Mouse (Mus musculus): ENCODE results near the gene Catsperd.

The Catsperd gene

DNA sequence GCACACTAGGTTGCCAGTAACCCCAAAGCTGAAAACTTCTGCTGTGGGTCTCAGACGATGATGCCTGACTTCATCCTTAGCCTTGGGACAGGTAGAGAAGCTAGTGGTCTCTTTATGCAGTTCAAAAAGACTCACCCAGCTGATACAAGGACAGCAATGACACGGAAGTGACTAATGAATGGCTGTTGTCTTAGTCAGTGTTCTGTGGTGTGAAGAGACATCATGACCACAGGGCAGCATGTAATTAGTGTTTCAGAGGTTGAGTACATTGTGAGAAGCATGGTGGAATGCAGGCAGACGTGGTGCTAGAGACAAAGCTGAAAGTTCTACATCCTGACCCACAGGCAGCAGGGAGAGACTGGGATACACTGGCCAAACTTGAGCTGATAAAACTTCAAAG, 39.6 kb downstream of the Catsperd start:
- no peak for DNase-seq

DNA sequence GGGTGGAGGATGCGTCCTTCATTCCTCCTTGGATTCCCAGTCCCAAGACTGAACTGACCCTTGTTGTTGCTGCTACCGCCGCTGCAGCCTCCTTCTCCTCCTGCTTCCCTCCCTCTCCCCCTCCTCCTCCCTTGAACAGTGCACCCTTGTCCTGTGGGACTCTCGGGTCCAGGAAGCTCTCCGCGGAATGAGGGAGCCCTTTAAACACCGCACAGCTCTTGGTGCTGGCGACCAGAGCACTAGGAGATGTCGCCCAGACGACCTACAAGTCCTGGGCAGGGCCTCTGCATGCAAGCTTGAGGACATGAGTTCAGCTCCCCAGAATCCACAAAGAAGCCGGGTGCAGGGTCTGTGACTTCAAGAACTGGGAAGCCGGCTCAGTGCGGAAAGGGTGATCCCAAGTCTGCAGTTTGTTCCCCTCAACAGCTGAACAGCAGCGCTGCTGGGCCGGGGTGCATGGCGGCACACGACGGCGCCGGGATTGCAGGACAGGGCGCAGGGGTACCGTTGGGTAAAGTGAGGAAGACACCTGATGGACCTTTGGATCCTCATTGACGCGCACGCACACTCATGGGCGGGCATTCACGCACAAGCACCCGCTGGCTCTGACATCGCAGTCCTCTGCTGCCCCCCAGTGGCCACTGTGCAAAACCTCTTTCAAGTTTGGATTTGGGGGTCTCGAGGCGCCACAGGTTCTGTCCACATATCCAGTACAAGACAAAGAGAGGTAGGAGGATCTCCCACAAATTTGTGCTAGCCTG, 40.6 kb downstream of the Catsperd start:
- peak; percentile 85 for DNase-seq

DNA sequence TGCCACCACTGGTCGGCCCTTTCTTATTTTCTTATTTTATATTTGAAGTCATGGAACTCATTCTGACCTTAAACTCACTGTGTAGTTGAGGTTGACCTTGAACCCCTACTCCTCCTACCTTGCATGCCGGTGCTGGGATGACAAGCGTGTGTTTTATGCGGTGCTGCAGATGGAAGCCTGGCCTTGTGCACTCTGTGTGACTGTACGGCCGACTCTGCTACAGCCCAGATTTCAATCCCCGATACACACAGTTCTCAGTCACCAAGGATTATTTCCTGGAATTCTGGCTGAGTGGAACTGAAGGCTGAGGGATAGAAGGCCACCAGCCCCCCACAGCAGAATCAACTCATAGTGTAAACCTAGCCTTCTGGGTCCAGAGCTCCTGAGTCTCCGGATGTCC, 41.8 kb downstream of the Catsperd start:
- no peak for DNase-seq

DNA sequence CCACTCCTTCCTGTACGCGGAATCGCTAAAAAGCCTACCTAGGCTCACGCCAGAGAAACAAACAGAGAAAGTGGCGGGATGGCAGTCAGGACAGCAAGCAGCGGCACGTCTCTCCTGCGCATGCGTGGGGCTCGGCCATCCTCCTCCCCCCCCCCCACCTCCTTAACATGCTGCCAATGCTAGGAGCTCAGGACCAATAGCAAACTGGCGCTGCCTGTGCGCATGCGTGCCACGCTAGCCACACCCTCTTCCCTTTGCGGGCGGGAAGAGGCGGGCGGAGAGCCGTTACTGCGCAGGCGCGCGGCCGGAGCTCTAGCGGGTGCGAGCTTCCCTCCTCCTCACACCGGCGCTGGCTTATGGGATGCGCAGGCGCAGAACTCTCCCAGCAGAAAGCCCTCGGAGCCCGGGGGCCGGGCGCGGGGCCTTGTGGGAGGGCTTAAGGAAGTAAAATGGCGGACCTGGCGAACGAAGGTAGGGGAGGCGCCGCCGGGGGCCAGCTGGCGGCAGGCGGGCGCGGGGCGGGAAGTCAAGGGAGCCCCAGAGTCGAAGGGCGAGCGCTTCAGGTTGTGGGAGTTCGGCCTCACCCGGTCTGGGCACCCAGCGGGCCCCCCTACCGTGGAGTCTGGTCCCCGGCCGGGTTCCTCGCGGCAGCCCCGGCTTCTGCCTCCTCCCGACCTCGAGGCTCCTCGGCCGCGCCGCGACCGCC, 45.2 kb downstream of the Catsperd start, which contains the start of gene Ranbp3:
Gene Ranbp3, plus strand, starts transcription at position 354 of the 706 bp plus-strand sequence.
- peak; percentile 97 for DNase-seq

DNA sequence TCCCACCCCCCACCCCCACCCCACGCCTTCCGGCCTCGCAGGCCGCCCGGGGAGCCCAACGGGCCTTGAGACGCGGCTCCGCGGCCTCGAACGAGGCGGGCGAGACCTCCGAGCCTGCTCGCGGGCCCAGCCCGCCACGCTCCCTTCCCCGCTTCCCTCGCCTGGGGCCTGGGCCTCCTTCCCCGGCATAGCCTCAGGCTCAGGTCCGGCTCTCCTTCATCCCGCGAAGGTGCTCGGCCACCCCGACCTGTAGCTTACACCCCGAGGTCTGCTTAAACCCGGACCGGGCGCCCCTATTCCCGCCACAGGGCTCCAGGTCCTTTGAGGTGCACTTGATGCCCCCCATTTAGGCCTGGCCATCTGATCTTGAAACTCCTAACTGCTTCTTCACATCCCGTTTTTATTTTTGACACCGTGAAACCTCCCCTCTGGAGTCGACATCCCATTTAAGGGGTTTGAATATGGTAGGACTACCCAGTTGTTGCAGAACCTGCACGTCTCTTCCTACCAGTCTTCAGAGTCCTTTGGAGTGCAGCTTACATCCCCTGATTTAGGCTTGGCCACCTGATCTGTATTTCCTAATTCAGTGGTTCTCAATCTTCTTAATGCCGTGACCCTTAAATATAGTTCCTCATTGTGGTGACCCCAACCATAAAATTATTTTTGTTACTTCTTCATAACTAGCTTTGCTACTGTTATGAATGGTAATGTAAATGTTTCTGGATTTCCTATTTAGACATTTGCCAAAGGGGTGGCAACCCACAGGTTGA, 45.9 kb downstream of the Catsperd start:
- no peak for DNase-seq

DNA sequence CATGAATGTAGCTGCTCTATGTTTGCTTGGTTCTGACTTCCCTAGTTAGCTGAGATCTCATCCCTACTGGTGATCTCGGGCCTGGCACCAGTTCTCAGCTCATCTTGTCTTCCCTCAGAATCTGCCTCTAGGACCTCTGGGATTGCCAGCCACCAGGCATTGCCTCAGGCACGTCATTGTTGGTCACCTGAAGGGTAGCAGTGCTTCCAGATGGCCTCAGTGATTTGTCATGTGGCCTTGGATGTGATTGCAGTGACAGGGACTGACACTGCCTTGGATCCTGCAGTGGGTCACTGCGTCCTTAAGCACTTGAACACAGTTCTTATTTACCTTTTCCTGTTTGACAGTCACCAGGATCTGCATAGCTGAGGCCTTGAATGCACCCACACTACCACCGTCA, 53.8 kb downstream of the Catsperd start:
- no peak for DNase-seq

DNA sequence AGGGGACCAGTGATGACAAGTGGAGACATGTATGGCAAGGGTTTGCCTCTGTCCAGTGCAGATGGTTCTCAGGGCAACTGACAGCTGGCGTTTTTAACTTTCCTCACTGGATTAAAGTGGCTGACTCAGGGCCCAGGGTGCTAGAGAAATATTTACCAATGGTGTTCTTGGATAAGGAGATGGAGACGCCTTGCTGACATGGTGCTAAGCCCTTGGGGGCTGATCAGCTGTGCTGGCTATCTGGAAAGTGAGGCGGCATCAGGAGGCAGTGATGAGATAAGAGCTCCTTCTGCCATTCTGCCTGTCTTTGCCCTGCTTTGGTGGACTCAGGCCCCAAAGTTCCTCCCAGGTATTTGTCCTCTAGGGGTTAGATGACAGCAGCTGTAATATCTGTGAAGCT, 54.9 kb downstream of the Catsperd start:
- no peak for DNase-seq

DNA sequence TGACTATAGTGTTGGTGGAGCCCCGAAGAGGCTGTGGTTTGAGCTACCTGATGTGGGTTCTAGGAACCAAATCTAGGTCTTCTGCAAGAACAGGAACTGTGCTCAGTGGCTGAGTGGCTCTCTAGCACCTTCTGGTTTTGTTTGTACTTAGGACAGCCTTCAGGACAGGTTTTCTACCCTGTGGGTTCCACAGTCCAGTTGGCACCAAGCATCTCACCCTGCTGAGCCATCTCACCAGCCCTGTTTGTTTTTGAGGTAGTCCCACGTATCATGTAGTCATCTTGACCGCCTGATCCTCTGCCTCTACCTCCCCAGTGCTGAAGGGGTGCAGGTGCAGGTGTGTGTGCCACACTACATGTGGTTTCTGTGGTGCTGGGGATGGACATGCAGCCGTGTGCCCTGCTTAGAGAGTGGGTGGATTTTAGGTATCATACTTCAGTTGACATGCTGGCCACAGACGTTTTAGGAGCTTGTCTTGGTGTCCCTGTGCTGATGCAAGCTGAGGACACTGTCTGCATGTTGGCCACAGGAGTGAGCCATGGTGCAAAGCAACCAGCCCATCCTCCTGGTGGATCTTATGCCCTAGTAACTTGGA, 55.7 kb downstream of the Catsperd start:
- DNase-seq = no peak

DNA sequence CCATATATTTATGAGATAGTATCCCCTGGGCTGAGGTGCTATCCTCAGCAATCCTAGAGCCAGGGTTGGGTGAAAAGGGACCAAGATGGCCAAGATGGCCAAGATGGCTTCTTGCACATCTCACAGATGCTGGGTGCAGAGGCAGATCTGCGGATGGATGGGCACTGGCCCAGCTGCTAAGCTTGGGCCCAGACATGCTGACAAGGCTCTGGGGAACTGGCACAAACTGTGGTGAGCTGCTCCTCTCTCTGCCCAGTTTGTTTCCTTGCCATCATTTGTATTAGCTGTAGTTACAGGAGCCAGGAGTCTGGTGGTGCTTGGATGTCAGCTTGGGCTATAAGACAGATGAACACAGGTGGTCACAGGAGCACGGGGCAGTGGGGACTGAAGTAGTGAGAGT, 56.7 kb downstream of the Catsperd start:
- no peak for DNase-seq

DNA sequence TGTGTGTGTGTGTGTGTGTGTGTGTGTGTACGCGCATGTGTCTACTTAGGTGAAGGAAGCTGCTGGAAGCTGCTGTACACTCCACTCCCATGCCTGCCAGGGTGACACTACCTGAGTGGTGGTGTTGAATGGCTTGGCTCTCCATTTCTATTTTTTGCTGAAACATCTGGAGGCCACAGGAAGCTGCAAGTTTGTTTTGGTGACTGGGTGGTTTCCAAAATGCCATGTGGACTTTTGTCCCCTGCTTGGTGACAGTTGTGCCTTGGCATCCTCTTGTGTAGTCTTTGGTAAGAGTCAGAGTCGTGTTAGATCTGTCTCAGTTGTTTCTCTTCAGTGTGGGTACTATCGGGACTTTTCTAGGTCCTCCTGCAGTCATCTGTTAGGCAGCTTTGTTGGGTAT, 58.9 kb downstream of the Catsperd start:
- no peak for DNase-seq

DNA sequence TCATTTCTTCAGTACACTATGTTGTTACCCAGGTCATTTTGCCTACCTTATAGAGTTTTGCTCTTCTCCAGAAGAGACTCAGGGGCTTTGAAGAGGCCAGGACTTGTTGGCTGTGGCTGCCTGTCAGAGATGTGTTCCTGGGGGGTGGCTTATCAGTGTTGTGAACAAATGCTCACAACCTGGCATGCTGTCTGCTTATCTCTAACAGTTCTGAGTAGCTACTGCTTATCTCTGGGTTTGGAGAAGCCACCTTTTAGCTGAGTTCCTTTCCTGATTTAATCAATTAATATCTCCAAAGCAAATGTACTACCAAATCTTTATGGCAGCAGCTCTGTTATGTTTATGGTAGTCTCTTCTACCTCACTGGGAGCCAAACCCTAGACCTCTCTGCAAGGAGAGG, 60.1 kb downstream of the Catsperd start:
- DNase-seq = no peak

DNA sequence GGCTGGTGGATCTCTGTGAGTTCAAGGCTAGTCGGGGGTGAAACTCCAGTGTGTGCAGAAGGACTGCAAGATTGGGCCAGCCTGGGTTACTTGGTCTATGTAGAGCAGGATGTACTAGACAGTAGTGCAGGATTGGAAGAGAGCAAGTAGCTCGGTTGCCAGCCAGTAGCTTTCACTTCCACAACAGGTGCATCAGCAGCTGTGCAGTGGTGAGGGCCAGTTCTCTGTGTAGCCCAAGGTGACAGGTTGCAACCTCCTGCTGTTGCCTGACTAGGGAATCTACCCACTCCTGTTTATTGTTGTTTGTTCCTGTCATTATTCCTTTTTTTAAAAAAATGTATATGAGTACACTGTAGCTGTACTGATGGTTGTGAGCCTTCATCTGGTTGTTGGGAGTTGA, 60.7 kb downstream of the Catsperd start:
- DNase-seq = no peak

DNA sequence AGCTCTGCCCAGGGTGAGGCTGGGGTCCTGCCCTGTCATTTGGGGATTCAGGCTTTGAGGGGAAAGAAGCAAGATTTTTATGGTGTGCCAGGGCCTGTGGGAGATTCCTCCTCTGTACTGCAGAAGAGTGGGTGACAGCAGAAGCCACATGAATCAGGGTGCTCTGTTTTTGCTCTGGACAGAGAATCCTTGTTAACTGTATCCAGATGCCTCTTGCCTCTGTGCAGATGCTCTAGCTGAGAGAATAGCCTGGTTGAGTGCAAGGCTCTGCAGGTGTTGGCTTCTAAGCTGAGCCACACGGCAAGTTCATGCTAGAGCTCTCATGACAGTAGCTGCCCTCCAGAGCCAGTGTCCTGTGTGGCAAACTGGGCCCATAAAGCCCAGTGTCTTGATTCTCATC, 65.5 kb downstream of the Catsperd start:
- no peak for DNase-seq

DNA sequence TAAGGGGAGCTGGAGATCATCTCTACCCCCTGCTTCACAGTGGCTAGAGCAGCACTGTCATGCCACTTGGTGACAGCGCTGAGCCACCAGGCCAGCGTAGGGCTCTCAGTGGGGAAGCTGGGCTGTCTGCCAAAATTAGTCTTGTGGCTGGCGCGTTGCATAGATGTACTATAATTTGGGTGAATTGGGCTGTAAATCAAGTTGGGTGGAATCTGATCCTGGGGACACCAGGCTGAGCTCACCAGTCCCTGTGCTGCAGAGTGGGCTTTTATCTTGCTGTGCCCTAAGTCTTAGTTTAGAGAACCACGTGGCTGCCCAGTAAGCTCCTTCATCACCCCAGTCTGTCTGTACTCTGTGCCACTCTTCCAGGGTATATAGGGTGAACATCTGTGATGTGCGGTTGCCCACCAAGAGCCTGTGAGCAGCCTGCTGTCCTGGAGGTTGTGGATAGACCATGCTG, 65.9 kb downstream of the Catsperd start:
- peak; percentile 36 for DNase-seq

DNA sequence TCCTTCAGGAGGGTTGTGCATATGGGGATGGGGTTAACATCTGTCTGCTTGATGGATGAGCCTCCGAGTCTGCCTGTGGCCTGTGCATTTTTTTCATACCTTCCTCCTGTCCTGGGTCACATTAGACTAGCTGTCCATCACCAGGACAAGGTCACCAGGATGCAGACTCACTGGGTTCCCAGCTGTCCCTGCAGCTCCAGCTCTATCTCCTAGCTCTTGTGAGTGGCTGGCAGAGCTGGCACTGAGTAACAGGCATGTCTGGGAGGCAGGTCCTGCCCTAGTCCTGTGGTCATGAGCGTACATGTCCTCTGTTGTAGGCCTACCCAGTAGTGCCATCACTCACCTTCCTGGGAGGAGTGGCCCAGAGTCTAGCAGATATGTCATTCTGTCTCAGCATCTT, 72.5 kb downstream of the Catsperd start:
- no peak for DNase-seq

DNA sequence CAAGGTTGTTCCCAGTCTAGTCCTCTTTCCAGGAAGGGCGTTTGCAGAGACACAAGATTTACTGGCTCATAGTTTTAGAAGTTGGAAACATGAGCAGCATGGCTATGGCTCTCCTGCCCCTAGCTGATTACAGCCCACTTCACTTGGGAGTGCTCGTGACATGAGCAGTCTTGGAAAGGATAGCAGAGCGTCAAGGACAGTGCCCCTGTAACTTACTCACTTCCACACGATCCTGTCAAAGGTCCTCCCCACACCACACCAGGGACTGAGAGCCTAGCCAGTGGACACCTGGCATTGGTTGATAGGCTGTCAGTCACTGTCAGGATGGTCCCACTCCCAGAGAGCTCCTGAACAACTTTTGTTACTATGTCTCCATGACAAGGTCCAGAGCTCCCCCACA, 75.1 kb downstream of the Catsperd start:
- DNase-seq = no peak

DNA sequence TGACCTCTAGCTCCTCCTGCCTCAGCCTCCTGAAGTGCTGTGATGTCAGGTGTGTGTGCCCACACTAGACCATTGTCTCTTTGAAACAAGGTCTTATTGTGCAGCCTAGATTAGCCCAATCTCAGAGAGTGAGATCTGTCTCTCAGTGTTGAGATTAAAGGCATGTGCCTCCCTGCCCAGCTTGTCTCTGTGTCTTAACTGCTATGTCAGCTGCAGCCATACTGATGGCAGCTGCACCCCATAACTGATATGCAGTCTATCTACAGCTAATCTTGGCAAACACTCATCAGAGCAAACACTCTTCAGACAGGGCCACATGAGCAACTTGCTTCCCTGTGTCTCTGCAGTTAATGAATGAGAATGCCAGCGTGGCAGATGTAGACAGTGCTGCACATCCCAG, 78.6 kb downstream of the Catsperd start:
- no peak for DNase-seq

DNA sequence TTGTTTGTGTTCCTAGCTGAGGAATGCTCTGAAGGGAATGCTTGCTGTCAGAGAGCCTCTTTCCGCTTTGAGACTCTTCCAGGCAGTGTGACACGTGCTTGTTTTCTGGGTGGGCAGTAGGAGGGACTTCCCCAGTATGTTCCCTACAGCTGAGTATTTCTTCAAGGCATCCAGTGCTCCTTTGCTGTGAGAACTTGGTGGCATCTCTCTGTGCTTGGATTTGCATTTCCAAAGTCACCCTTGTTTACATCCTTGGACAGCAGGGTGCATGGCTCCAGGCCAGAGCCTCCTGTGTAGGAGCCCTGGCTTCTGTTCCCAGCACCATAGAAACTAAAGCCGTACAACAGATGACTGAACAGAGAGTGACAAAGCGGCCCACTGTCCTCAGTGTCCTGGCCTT, 80.7 kb downstream of the Catsperd start:
- DNase-seq = no peak

DNA sequence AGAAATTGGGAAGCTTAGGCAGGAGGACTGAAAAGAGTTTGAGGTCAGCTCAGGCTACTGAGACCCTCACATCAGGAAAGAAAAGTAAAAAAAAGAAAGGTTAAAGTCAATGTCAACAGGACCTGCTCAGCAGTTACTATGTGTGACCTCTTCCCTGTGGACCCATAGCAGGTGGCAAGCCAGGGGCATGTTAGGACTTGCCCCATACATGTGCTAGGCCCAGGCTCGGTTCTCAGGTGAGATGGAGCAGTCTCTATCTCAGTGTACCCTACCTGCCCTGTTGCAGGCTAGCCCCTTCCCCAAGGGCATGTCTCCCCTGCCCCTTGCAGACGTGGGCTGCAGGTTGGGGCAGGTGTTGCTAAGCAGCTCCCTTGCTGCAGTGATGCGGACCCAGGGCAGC, 81.8 kb downstream of the Catsperd start:
- DNase-seq = no peak
